Mouse (Mus musculus) midbrain, embryonic 15.5 days (tissue): Measurements from ENCODE around the gene Pld6. TPM values are rescaled to one million over a fixed set of nuclear protein-coding genes. Genes with fewer than 3 reads are reported as not detected.
"Not testable (repeated sequence)": the region's sequence is repeated elsewhere in the genome, so short reads cannot be mapped to it uniquely, and the experiment has no call there.

ENCODE experiments used
- ATAC-seq: fragments of 200-750 bp; cut with Nextera tagmentation; replicated peaks from 2 replicates; pipeline ENCODE4 v1.8.0; 2017; ENCODE audit warnings: moderate TSS enrichment
- H3K27ac ChIP-seq: fragments of 300-500 bp; sonication (generic); 2 replicates; pipeline ENCODE4 v1.5.1; 2015; ENCODE audit warnings: mild to moderate bottlenecking, inconsistent platforms
- H3K27me3 ChIP-seq: fragments of 300-500 bp; sonication (generic); replicated peaks from 2 replicates; pipeline ENCODE4 v1.6.1; 2015; ENCODE audit warnings: inconsistent platforms
- H3K36me3 ChIP-seq: fragments of 300-500 bp; sonication (generic); replicated peaks from 2 replicates; pipeline ENCODE4 v1.6.1; 2015; ENCODE audit warnings: inconsistent platforms
- H3K4me1 ChIP-seq: fragments of 300-500 bp; sonication (generic); 2 replicates; pipeline ENCODE4 v1.6.1; 2015; ENCODE audit warnings: inconsistent platforms
- H3K4me2 ChIP-seq: fragments of 300-500 bp; sonication (generic); 2 replicates; pipeline ENCODE4 v1.6.1; 2015; ENCODE audit warnings: inconsistent platforms, mild to moderate bottlenecking, moderate library complexity
- H3K4me3 ChIP-seq: fragments of 300-500 bp; sonication (generic); 2 replicates; pipeline ENCODE4 v1.5.1; 2015; ENCODE audit warnings: mild to moderate bottlenecking, inconsistent platforms
- H3K9ac ChIP-seq: fragments of 300-500 bp; sonication (generic); 2 replicates; pipeline ENCODE4 v1.6.1; 2015; ENCODE audit warnings: mild to moderate bottlenecking, inconsistent platforms
- H3K9me3 ChIP-seq: fragments of 300-500 bp; sonication (generic); 2 replicates; pipeline ENCODE4 v1.6.1; 2016; ENCODE audit warnings: inconsistent platforms
- WGBS: fragments of 180-500 bp; shearing (Covaris S2); methylation state at CpG from one replicate; pipeline ENCODE4 v1.1.7; 2015; ENCODE audit warnings: mixed read lengths; 5-methylcytosine and 5-hydroxymethylcytosine counted together
- polyA plus RNA-seq: library from polyadenylated mRNA; unstranded; fragments of >200 nt; fragmentation: Nextera tagmentation; extraction: Ambion mirVana; gene quantifications from 2 replicates; pipeline ENCODE4 v1.2.1, GENCODE M21; 2015

Pld6 gene
- polyA plus RNA-seq, 1 experiment from 2014 or later: 13.7 TPM

- Histone ChIP-seq H3K4me3 (no peak overlapping the region), H3K27ac (no peak overlapping the region), H3K27me3 (no peaks in the 10 kb centered on the region), H3K36me3 (peaks cover 37% of the 10 kb centered on the region), H3K4me2 (no peak overlapping the region), H3K9me3 (no peaks in the 10 kb centered on the region), H3K9ac (no peak overlapping the region), H3K4me1 (no peaks in the 10 kb centered on the region)
- ATAC-seq: no peak
- WGBS: 96% methylated on average over 12 of the region's 12 CpGs
These were observed 50.2 kb downstream of the Pld6 start for GRCm38 (mm10) chr11:59737250-59737649.

GRCm38 (mm10) chr11:59735938-59736337, 51.5 kb downstream of the Pld6 start:
- not testable (repeated sequence) for ATAC-seq, H3K4me3 ChIP-seq, H3K27me3 ChIP-seq, H3K4me2 ChIP-seq, H3K27ac ChIP-seq, H3K9ac ChIP-seq, H3K9me3 ChIP-seq, H3K4me1 ChIP-seq
- WGBS: 81% methylated on average over 4 of the region's 4 CpGs
- H3K36me3 ChIP-seq: peaks cover 24% of the 10 kb centered on the region

- 91% methylated on average over 1 of the region's 1 CpGs for WGBS
- no peaks in the 10 kb centered on the region for H3K27me3 ChIP-seq
- no peak for ATAC-seq
- no peak overlapping the region for H3K27ac ChIP-seq
- no peaks in the 10 kb centered on the region for H3K4me1 ChIP-seq
- no peak overlapping the region for H3K9ac ChIP-seq
- no peaks in the 10 kb centered on the region for H3K9me3 ChIP-seq
- H3K36me3 ChIP-seq: peaks cover 23% of the 10 kb centered on the region
- H3K4me2 ChIP-seq: no peak overlapping the region
- H3K4me3 ChIP-seq: no peak overlapping the region
These were observed 53.1 kb downstream of the Pld6 start for GRCm38 (mm10) chr11:59734335-59734734.

Other genes starting within 250 kb of the Pld6 start
- 0.18 TPM in 1 of 2 replicates, not detected in the other for gene Nlrp3, start 246.1 kb downstream of the Pld6 start, polyA plus RNA-seq
- gene Olfr222, start 211.4 kb downstream of the Pld6 start, polyA plus RNA-seq: not detected in 2 replicates
- gene Olfr223, start 194.4 kb downstream of the Pld6 start, polyA plus RNA-seq: not detected in 2 replicates
- 77.5 and 85.4 TPM in 2 replicates for gene Mprip, start 126.3 kb downstream of the Pld6 start, polyA plus RNA-seq
- 46.2 and 48.5 TPM in 2 replicates for gene Flcn, start 22.4 kb upstream of the Pld6 start, polyA plus RNA-seq
- gene Nt5m, start 51.8 kb upstream of the Pld6 start, polyA plus RNA-seq: 77.6 and 78.2 TPM in 2 replicates
- 180 and 183 TPM in 2 replicates for gene Cops3, start 52.2 kb upstream of the Pld6 start, polyA plus RNA-seq
- 32.4 and 33.7 TPM in 2 replicates for gene Med9, start 160.6 kb upstream of the Pld6 start, polyA plus RNA-seq
- 1.2 and 1.6 TPM in 2 replicates for gene Rasd1, start 177.3 kb upstream of the Pld6 start, polyA plus RNA-seq